Mouse (Mus musculus) stomach, postnatal 0 days (tissue): Measurements from ENCODE around the gene Hc.

ENCODE experiments used
- CTCF ChIP-seq: IDR thresholded peaks from 2 replicates; pipeline ENCODE4 v1.5.1; 2016; ENCODE audit warnings: antibody characterized with exemption, low read depth, mild to moderate bottlenecking, moderate library complexity
- EP300 ChIP-seq: optimal IDR thresholded peaks from 2 replicates; pipeline ENCODE3; 2016; ENCODE audit warnings: antibody characterized with exemption

GRCm38 (mm10) chr2:35061338-35061737 is at the start of gene Hc:
- TF ChIP-seq EP300 (no peak), CTCF (no peak)
